Mouse (Mus musculus) ES-Bruce4 (cell line): ENCODE measurements around the gene Pik3r5.

Experiments
- CTCF ChIP-seq: IDR thresholded peaks from one replicate; pipeline ENCODE4 v1.8.1; 2011; ENCODE audit warnings: low read depth, low read length
- EP300 ChIP-seq: IDR thresholded peaks from 2 replicates; pipeline ENCODE4 v1.6.1; 2011; ENCODE audit warnings: low read depth, low read length; ENCODE audit not compliant: insufficient read depth
- POLR2A ChIP-seq: IDR thresholded peaks from one replicate; pipeline ENCODE4 v1.8.1; 2011; ENCODE audit warnings: low read length; ENCODE audit not compliant: insufficient read depth

DNA sequence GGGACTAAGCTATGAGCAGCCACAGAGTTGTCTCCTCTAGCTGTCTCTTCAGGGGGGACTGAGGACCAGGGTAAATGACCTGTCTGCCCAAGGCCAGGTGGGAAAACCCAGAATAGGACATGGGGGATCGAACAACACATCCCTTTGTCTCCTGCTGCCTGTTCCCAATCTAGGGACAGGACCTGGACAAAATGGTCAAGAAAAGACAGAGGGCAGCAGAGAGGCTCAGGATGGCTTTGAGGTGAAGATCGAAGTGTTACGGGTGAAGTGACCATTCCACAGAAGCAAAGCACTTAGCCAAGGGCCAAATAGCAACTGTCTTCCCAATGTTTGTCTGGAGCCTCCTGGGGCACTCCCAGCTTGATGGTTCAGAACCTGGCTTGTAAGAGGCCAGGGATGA, 54.2 kb downstream of the Pik3r5 start:
- TF ChIP-seq CTCF (no peak), POLR2A (no peak), EP300 (no peak)
